Mouse (Mus musculus): ENCODE data around the gene Svs1. TPM values are rescaled to one million over a fixed set of nuclear protein-coding genes. Genes with fewer than 3 reads are reported as not detected.
"Not testable (repeated sequence)": the region's sequence is repeated elsewhere in the genome, so short reads cannot be mapped to it uniquely, and the experiment has no call there.

Svs1 gene
- not detected in 2 replicates for polyA plus RNA-seq (2015; fragmentation: Nextera tagmentation; extraction: Ambion mirVana)

GRCm38 (mm10) chr6:48986444-48986990 is at the start of gene Svs1:
Svs1 (plus strand) TSS chr6:48986861.
- 68% methylated on average over 7 of the region's 7 CpGs for WGBS
- Histone ChIP-seq H3K27me3 (no peaks in the 10 kb centered on the region), H3K4me1 (no peaks in the 10 kb centered on the region), H3K9me3 (no peaks in the 10 kb centered on the region), H3K4me2 (no peak within 1 kb of the TSS), H3K9ac (no peak within 1 kb of the TSS), H3K36me3 (no peaks in the 10 kb centered on the region), H3K4me3 (no peak within 1 kb of the TSS), H3K27ac (no peak within 1 kb of the TSS)
- no peak for ATAC-seq (ENCODE audit: insufficient number of reproducible peaks, insufficient read depth, low FRiP score, low TSS enrichment, low read depth)

DNA sequence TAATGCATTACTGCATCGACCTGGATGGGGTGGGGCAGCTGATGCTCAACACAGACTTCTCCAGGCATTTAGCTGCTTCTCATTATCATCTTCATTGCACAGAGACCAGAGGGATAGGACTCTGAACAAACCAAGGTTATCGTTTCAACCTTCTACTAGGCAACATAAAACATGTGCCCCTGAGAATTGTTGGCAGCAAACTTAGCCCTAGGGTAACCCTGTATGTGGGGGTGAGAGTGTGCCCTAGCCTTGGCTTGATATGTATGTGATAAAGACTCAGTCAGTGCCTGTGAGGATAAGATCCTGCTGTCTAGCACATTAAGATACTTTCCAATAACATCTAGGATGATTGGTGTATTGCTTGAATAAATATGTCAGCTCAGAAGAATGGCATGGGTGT is 37.1 kb upstream of the Svs1 start:
- 60% methylated on average over 2 of the region's 2 CpGs for WGBS
- Histone ChIP-seq H3K27ac (no peak overlapping the region), H3K4me1 (0 out of 2 replicates have a peak, but pooled peaks cover 6% of the 10 kb centered on the region), H3K9me3 (peaks cover 4% of the 10 kb centered on the region), H3K27me3 (no peaks in the 10 kb centered on the region; the same call in 1 of the 2 replicates), H3K4me3 (no peak overlapping the region), H3K4me2 (no peak overlapping the region), H3K36me3 (no peaks in the 10 kb centered on the region), H3K9ac (no peak overlapping the region)
- ATAC-seq (ENCODE audit: insufficient number of reproducible peaks, insufficient read depth, low FRiP score, low TSS enrichment, low read depth), result no peak

DNA sequence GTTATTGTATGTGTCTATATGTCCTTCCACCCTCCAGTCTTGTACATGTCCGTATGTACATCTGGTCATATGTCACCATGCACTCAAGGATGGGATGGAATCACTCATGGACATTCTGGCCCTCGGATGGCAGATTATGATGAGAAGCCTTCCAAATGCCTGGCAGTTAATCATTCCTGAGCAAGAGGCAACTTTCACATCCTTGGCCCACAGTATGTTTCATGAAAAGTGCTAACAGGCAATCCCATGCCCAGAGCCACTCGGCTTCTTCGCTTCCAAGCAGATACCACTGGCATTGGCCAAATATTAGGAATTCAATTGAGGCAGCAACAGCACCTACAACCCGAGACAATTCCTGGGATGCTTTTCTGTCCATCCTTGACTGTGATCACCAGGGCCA is 36.0 kb upstream of the Svs1 start:
- no peak overlapping the region for H3K27ac ChIP-seq
- no peak overlapping the region for H3K9ac ChIP-seq
- no peaks in the 10 kb centered on the region; the same call in 1 of the 2 replicates for H3K27me3 ChIP-seq
- peaks cover under 1% of the 10 kb centered on the region; the same call in 1 of the 2 replicates for H3K9me3 ChIP-seq
- H3K4me2 ChIP-seq, result no peak overlapping the region
- H3K4me1 ChIP-seq, result 0 out of 2 replicates have a peak, but pooled peaks cover 6% of the 10 kb centered on the region
- H3K4me3 ChIP-seq, result no peak overlapping the region
- ATAC-seq (ENCODE audit: insufficient number of reproducible peaks, insufficient read depth, low FRiP score, low TSS enrichment, low read depth), result no peak
- 84% methylated on average over 5 of the region's 5 CpGs for WGBS
- no peaks in the 10 kb centered on the region for H3K36me3 ChIP-seq

DNA sequence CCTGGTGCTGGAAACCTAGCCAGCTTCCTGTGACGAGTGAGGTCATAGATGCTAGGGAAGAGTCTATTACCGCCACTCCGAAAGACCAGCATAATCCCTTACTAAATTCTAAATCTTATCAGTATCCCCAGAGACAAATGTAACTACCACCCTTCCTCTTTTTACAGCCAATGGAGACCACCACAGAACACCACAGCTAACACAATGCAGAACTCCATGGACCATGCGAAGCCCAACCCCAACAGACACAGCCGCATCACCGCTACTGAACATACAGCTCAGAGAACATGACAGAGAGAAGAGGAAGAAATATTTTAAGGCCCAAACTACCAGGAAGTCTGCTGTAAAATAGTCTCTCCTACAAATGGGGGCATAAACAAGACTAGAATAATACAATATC is 35.0 kb upstream of the Svs1 start:
- H3K9me3 ChIP-seq, result no peaks in the 10 kb centered on the region; the same call in 1 of the 2 replicates
- no peaks in the 10 kb centered on the region for H3K36me3 ChIP-seq
- no peak overlapping the region for H3K4me3 ChIP-seq
- WGBS, result 84% methylated on average over 6 of the region's 6 CpGs
- no peak overlapping the region for H3K9ac ChIP-seq
- no peak overlapping the region for H3K4me2 ChIP-seq
- ATAC-seq (ENCODE audit: insufficient number of reproducible peaks, insufficient read depth, low FRiP score, low TSS enrichment, low read depth), result no peak
- H3K27me3 ChIP-seq, result no peaks in the 10 kb centered on the region; the same call in 1 of the 2 replicates
- no peak overlapping the region for H3K27ac ChIP-seq
- 0 out of 2 replicates have a peak, but pooled peaks cover 5% of the 10 kb centered on the region for H3K4me1 ChIP-seq

- Histone ChIP-seq H3K4me1 (no peaks in the 10 kb centered on the region), H3K27me3 (no peaks in the 10 kb centered on the region; the same call in 1 of the 2 replicates), H3K4me3 (no peak overlapping the region), H3K36me3 (no peaks in the 10 kb centered on the region), H3K27ac (no peak overlapping the region), H3K9me3 (no peaks in the 10 kb centered on the region), H3K4me2 (no peak overlapping the region), H3K9ac (no peak overlapping the region)
- ATAC-seq (ENCODE audit: insufficient number of reproducible peaks, insufficient read depth, low FRiP score, low TSS enrichment, low read depth), result no peak
- 83% methylated on average over 5 of the region's 5 CpGs for WGBS
Observed at GRCm38 (mm10) chr6:48953220-48953619, 33.4 kb upstream of the Svs1 start.

DNA sequence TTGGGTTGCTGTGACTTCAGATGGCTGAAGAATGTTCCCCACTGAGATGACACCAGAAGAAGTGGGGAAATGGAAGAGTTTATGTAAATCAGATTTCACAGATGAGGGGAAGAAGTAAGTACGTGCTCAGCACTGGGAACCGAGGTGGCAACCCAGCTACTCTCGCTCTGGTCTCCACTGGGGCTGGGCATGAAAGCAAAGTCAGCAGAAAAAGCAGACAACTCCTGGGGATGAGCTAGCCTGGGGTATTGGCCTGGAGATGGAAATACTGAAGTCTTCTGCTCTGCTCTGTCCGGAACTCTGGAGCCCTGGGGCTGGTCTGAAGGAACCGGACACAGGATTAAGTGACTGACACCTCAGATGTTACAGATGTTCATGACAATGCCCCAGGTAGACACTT is 32.5 kb upstream of the Svs1 start:
- no peaks in the 10 kb centered on the region for H3K36me3 ChIP-seq
- WGBS, result 84% methylated on average over 5 of the region's 5 CpGs
- ATAC-seq (ENCODE audit: insufficient number of reproducible peaks, insufficient read depth, low FRiP score, low TSS enrichment, low read depth), result no peak

GRCm38 (mm10) chr6:48954946-48955345 is 31.7 kb upstream of the Svs1 start:
- Histone ChIP-seq H3K36me3 (no peaks in the 10 kb centered on the region), H3K4me1 (no peaks in the 10 kb centered on the region), H3K4me3 (no peak overlapping the region), H3K9ac (no peak overlapping the region), H3K27ac (no peak overlapping the region), H3K9me3 (no peaks in the 10 kb centered on the region), H3K4me2 (no peak overlapping the region), H3K27me3 (0 out of 2 replicates have a peak, but pooled peaks cover 4% of the 10 kb centered on the region)
- WGBS, result 48% methylated on average over 1 of the region's 1 CpGs
- ATAC-seq (ENCODE audit: insufficient number of reproducible peaks, insufficient read depth, low FRiP score, low TSS enrichment, low read depth), result peak; percentile 62; the same call in 1 of the 2 replicates

More for the DNA sequence above, 32.5 kb upstream of the Svs1 start:
- Histone ChIP-seq H3K27ac (no peak overlapping the region), H3K9ac (no peak overlapping the region), H3K9me3 (no peaks in the 10 kb centered on the region), H3K27me3 (no peaks in the 10 kb centered on the region; the same call in 1 of the 2 replicates), H3K4me1 (no peaks in the 10 kb centered on the region), H3K4me3 (no peak overlapping the region), H3K4me2 (no peak overlapping the region)

- Histone ChIP-seq H3K27me3 (0 out of 2 replicates have a peak, but pooled peaks cover 5% of the 10 kb centered on the region), H3K27ac (no peak overlapping the region), H3K4me3 (no peak overlapping the region), H3K36me3 (no peaks in the 10 kb centered on the region), H3K4me1 (no peaks in the 10 kb centered on the region), H3K9ac (no peak overlapping the region), H3K9me3 (no peaks in the 10 kb centered on the region), H3K4me2 (no peak overlapping the region)
- no peak for ATAC-seq (ENCODE audit: insufficient number of reproducible peaks, insufficient read depth, low FRiP score, low TSS enrichment, low read depth)
- 88% methylated on average over 4 of the region's 4 CpGs for WGBS
Observed at GRCm38 (mm10) chr6:48956785-48957184, 29.9 kb upstream of the Svs1 start.

- H3K27me3 ChIP-seq, result 0 out of 2 replicates have a peak, but pooled peaks cover 5% of the 10 kb centered on the region
- no peaks in the 10 kb centered on the region for H3K36me3 ChIP-seq
- no peak overlapping the region for H3K4me3 ChIP-seq
- no peak overlapping the region for H3K9ac ChIP-seq
- WGBS, result 54% methylated on average over 1 of the region's 1 CpGs
- no peak overlapping the region for H3K4me2 ChIP-seq
- no peak overlapping the region for H3K27ac ChIP-seq
- no peaks in the 10 kb centered on the region for H3K9me3 ChIP-seq
- ATAC-seq (ENCODE audit: insufficient number of reproducible peaks, insufficient read depth, low FRiP score, low TSS enrichment, low read depth), result no peak
- H3K4me1 ChIP-seq, result no peaks in the 10 kb centered on the region
Observed at GRCm38 (mm10) chr6:48958053-48958452, 28.6 kb upstream of the Svs1 start.

- H3K9me3 ChIP-seq, result not testable (repeated sequence)
- 29% methylated on average over 7 of the region's 7 CpGs for WGBS
Observed at GRCm38 (mm10) chr6:48959151-48959550, 27.5 kb upstream of the Svs1 start.

GRCm38 (mm10) chr6:48966696-48967095 is 20.0 kb upstream of the Svs1 start:
- ATAC-seq (ENCODE audit: insufficient number of reproducible peaks, insufficient read depth, low FRiP score, low TSS enrichment, low read depth); H3K27me3 ChIP-seq; H3K36me3 ChIP-seq; H3K4me1 ChIP-seq; H3K27ac ChIP-seq; H3K4me2 ChIP-seq; H3K9me3 ChIP-seq; H3K9ac ChIP-seq; H3K4me3 ChIP-seq: not testable (repeated sequence)
- WGBS, result 91% methylated on average over 5 of the region's 5 CpGs

More at GRCm38 (mm10) chr6:48959151-48959550, 27.5 kb upstream of the Svs1 start:
- not testable (repeated sequence) for H3K27ac ChIP-seq; H3K9ac ChIP-seq; H3K4me3 ChIP-seq; H3K4me1 ChIP-seq; H3K27me3 ChIP-seq; ATAC-seq (ENCODE audit: insufficient number of reproducible peaks, insufficient read depth, low FRiP score, low TSS enrichment, low read depth); H3K4me2 ChIP-seq; H3K36me3 ChIP-seq

DNA sequence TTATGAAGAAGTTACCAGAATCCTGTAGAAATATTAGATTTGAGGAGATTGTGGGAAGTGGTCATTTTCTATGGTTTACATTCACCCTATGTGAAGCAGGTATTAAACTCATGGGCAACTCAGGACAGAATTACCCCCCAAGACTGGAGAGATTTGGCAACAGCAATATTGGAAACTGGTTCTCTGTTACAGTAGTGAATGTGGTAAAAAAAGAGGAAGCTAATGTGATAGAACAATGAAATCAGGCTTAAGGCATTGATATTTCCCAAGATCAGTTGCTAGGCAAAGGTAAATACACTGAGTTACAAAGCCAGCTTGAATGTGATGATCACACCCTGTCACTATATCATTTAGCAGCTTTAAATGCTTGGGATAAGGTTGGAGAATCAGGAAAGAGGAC is 18.8 kb upstream of the Svs1 start:
- H3K9me3 ChIP-seq, result no peaks in the 10 kb centered on the region
- no peaks in the 10 kb centered on the region for H3K27me3 ChIP-seq
- H3K4me3 ChIP-seq, result no peak overlapping the region
- no peak for ATAC-seq (ENCODE audit: insufficient number of reproducible peaks, insufficient read depth, low FRiP score, low TSS enrichment, low read depth)
- H3K27ac ChIP-seq, result no peak overlapping the region
- no peak overlapping the region for H3K9ac ChIP-seq
- H3K4me1 ChIP-seq, result no peaks in the 10 kb centered on the region
- no peak overlapping the region for H3K4me2 ChIP-seq
- H3K36me3 ChIP-seq, result no peaks in the 10 kb centered on the region
